Mouse (Mus musculus) adrenal gland, adult 18-20 months (tissue): ENCODE results near the gene Samd4b. TPM values are rescaled to one million over a fixed set of nuclear protein-coding genes. Genes with fewer than 3 reads are reported as not detected.
A peak's percentile ranks its signal among the peaks of the same experiment; 100 is the strongest.
"Not testable (repeated sequence)": the region's sequence is repeated elsewhere in the genome, so short reads cannot be mapped to it uniquely, and the experiment has no call there.

ENCODE experiments used
- DNase-seq, 2 experiments: peaks; one replicate each; pipeline ENCODE4 v3.0.0; 2021 to 2022; ENCODE audit warnings: low spot score in 2 of 2
- total RNA-seq, 2 experiments: library from RNA; stranded (reverse); gene quantifications; 1 replicate in 1 of 2; 2 replicates in 1 of 2; pipeline ENCODE4 v1.2.3; 2021

Samd4b gene
- total RNA-seq, 2 experiments from 2014 or later = 67.9 to 72.7 TPM

- no peak for DNase-seq
These were observed 30.4 kb downstream of the Samd4b start for GRCm38 (mm10) chr7:28567539-28567938.

DNA sequence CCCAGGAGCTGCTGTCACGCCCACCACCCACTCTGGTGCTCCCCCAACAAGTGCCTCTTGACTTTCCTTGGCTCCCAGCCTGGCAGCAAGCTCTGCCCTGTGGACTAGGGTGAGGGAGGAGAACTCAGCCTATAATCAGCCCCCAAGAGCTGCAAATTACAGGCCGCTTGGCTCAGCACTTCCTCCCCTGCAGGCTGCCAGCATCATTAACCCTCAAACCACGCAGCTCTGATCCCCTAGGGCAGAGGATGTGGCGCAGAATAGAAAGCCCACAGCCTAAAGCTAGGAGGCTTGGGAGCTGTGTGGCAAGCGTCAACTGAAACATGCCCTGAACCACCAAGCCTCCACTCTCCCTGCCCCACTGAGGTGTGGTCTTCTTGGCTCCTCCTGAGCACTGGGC lies 32.5 kb downstream of the Samd4b start:
- DNase-seq = no peak

- DNase-seq = no peak
These were observed 35.0 kb downstream of the Samd4b start for GRCm38 (mm10) chr7:28562951-28563350.

DNA sequence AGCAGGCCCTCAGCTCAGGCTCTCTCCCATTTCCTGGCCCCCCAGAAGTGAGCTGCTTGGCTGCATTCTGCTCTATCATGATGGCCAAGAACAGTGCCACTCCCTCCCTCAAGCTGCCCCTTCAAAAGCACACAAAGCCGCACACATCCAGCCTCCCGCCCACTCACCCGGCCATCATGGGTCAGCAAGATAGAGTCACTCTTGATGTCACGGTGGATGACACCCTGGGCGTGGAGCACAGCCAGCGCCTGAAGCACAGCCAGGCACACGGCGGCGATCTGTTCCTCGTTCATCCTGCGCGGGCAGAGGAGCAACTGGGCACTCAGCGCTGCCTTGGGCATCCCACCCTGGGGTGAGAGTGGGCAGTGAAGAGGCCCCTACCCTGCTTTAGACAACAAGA lies 35.6 kb downstream of the Samd4b start:
- DNase-seq = no peak

DNA sequence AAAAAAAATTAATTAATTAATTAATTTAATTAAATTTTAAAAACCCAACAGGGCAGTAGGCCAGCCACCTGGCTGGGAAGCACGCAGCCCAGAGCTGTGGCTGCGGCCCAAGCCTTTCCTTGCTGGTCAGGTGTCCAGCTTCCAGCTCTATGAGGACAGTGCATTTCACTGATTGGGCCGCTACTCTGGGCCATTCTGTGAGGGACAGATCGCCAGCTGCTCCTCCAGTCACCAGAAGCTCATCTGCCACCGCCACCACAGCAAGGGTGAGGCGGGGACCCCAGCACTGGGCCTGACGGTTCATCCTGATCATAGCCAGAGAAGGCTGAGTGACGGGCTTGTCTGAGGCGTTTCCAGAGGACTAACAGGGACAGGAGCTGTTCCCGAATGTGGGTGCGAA lies 36.0 kb downstream of the Samd4b start:
- DNase-seq = no peak

GRCm38 (mm10) chr7:28560856-28561255 lies 37.1 kb downstream of the Samd4b start:
- DNase-seq = no peak

GRCm38 (mm10) chr7:28558486-28558885 lies 39.5 kb downstream of the Samd4b start:
- DNase-seq = no peak

DNA sequence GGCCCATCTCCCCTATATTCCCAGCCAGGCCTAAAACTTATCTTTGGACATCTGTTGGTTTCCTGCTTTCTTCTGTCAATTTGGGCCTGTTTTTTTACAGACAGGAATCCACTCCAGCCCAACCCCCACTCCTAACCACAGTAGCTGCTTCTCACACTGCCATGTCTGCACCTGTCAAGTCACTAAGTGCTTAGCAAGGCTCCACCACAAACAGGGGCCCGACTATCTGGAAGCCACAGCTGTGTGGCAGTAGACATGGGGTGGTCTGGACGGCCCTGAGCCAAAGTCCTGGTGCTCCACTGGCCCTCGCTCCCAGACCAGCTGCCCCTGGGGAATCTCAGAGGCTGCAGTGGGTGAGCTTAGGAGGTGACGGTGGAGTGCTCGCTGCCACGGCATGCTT lies 40.2 kb downstream of the Samd4b start:
- no peak for DNase-seq

DNA sequence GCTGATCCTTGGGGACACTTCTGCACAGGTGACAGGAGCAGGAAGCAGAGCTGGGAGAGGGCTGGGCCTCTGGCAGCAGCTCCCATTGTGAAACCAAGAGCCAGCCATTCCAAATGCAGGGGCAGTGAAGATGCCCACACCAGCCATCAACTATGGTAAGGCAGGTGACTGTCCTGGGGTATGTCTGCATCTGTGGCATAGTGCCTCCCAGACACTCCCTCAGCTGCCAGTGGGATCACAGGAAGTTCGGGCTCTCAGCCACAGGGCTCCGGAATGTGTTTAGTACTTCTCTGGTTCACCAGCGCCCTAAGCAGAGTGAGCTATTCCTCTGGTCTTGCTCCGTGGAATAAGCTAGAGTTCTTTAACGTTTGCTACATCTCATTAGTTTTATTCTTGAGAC lies 40.9 kb downstream of the Samd4b start:
- DNase-seq = no peak

DNA sequence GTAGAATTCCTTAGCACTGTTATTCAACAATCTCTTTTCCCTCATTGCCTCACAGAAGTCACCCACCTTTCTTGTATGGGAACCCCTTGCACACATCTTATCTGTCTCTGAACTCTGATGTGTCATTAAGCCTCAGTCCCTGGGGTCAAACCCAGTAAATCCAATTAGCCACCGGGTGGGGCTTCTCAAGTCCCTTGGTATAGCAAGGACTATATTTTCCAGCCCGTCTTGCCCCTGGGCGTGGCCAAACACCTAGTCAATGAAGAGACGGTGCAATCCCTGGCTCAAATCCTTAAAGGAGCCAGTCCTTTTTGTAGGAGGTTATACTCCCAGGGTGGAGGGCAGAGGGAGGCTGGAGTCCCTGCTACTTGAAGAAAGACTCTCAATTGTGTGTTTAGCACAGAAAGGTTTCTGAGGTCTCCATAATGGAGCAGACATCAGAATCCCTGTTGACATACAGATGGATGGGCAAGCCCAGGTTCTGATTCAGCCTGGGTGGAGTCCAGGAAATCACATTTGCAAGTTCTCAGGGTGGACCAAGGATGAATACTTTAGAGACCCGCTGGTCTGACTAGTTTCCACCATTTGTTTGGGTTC lies 41.9 kb downstream of the Samd4b start:
- DNase-seq = no peak

- no peak for DNase-seq
These were observed 44.9 kb downstream of the Samd4b start for GRCm38 (mm10) chr7:28553076-28553475.

DNA sequence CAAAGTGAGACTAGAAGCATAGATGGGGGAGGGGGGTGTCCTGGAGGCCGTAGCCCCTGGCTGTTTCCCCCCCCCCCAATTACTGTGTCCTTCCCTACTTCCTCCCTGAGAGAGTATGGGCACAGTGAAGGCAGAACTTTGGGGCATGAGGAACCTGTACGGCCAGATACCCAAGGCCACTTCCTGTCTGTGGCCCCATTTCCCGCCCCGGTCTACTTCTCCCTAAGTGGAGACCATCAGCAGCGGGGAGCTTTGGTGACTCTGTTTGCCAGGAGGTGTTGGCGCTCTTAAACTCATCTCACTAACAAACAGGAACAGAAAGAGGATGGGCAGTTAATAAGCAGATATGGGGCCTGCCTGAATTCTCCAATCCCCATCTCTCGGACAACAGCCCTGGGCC lies 50.3 kb downstream of the Samd4b start:
- DNase-seq = no peak

DNA sequence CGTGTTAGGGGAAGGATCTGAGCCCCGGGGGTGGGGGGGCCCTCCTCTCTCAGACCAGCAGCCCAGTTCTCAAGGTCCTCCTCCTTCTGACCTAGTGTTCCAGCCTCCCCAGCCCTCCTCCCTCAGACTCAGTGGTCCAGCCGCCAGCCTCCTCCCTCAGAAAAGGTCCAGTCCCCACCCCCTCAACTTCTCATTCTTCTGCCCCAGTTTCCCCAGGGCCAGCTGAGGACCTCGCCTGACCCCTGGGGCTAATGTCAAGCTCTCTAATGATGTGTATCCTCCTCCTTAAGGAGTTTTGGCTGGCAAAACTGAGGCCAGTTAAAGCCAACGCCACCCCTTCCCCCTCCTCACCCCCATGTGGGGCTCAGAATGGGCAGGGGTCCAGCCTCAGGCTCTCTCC lies 50.8 kb downstream of the Samd4b start, which contains the start of gene Nccrp1:
TSS of gene Nccrp1 (minus strand) at position 101 of the 400 bp plus-strand sequence.
- DNase-seq = no peak

DNA sequence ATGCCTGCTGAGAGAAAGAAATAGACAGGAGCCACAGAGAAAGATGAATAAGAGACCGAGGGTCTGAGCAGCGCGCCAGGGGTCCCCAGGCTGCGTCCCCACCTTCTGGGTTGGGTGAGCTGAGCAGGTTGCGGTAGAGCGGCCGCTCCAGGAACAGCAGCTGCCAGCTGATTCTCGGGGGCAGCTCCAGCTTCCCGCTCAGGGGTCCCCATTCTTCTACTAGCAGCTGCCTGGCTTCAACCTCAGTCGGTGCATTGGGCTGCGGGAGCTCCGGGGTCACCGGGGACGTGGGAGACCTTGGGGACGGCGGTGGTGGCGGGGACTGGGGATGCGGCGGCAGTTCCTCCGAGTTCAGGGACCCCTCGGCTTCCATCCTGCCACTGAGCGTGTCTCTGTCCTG lies 51.3 kb downstream of the Samd4b start:
- DNase-seq = no peak

DNA sequence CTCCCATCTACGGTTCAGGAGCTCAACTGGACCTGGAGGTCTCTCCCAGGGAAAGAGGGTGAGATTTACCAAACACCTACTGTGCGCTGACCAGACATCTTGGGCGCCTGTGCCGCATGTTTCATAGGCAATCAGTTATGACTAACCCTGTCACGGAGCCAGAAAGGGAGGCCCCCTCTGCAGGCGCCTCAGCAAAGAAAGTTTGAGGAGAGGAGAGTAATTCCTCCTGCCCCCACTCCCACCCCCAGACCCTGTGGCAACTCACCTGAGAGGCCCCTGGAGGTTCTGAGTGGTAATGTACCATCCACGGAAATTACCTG lies 52.1 kb downstream of the Samd4b start:
- no peak for DNase-seq

DNA sequence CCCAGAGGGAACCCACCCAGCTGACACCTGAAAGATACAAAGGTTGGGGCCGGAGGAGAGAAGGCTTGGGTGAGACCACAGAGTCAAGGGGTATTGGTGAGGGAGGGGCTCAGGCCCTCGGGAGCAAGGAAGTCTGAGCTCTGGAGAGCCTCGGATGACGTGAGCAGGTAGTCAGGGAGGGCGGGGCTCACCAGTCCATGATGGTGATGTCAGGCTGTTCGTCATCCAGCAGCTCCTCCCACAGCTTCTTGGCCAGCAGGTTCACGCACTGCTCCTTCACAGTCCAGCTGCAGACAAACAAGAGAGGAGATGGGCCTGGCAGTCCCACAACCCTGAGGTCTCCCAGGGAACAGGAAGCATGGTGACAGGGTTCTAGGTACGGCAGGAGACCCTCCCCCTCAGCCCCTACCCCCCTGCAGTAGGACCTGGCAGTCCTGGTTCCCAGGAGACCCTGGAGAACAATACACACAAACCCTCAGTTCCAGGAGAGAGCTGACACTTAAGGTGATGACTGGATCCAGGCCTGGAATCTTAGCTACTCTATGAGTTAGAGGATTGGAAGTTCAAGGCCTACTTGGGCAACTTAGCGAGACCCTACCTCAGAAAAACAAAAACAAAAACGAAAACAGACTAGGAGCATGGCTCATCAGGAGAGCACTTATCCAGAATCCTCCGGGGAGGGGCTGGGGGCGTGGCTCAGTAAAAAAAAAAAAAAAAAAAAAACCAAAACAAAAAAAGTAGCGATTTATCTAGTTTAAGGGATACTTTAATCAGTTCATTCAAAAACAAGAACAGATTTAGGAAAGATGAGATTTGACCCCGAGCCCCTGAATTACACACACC lies 52.7 kb downstream of the Samd4b start:
- DNase-seq = no peak

GRCm38 (mm10) chr7:28544051-28544601 lies 53.8 kb downstream of the Samd4b start:
- DNase-seq = no peak

DNA sequence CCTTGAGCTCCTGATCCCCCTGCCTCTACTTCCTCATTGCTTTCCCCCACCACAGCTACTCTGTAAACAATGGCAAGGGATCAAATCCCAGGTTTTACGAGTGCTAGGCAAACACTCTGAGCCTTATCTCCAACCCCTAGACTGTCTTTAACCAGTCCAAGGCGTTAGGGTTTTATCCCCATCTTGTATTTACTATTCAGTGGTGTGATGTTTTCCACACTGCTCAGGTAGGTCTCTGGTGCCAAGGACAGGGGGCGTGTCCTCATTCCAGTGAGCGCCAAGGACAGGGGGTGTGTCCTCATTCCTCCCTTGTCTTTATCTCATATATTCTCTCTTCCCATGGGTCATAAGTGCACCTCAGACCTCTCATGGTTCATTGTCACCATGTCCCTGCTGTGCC lies 57.4 kb downstream of the Samd4b start, which contains the start of gene Sycn:
TSS of gene Sycn (plus strand) at position 360 of the 400 bp plus-strand sequence.
- DNase-seq = no peak

- not testable (repeated sequence) for DNase-seq
These were observed 59.1 kb downstream of the Samd4b start for GRCm38 (mm10) chr7:28538886-28539285.

DNA sequence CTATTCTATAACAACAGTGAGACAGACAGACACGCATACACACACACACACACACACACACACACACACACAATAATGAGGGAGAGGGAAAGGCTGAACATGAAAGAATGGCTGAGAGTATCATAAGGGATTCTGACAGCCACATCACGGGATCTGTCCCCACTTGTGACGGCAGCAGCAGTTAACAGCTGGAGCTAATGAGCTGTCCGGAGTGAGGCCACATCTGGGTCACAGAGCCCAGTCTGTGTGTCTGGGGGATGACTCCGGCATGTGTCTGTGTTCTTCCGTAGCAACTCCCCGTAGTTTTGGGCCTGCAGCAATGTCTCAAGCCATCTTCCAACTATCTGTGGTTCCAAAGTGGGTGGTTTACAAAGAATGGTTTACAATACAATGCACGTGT lies 65.9 kb downstream of the Samd4b start:
- no peak for DNase-seq

GRCm38 (mm10) chr7:28527922-28528719 lies 69.8 kb downstream of the Samd4b start:
- DNase-seq = peak; percentile 85 to 88

DNA sequence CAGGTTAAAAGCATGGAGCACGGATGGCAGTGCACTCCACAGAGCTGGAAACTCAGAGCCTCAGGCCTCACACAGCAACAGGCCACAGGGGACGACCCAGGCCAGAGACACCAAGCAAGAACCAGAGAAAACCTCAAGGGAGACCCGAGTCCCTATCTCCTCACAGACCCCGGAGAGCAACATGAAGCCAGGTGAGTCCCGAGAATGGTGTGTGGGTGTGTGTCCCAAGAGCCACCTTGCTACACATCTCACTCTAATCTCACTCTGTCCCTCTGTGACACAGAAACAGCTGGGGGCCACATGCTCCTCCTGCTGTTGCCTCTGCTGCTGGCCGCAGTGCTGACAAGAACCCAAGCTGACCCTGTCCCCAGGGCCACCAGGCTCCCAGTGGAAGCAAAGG lies 75.4 kb downstream of the Samd4b start, which contains the start of gene Ifnl3:
TSS of gene Ifnl3 (plus strand) at position 301 of the 400 bp plus-strand sequence.
- not testable (repeated sequence) for DNase-seq
